Mouse (Mus musculus): ENCODE data around the gene Trnp1. TPM values are rescaled to one million over a fixed set of nuclear protein-coding genes. Genes with fewer than 3 reads are reported as not detected.
"Not testable (repeated sequence)": the region's sequence is repeated elsewhere in the genome, so short reads cannot be mapped to it uniquely, and the experiment has no call there.

Trnp1 gene
- 1 to 10 TPM; 1.4 to 2.4 TPM for total RNA-seq (2021)

GRCm38 (mm10) chr4:133498160-133498724, at the start of gene Trnp1:
Trnp1 (minus strand) TSS chr4:133498550.
- DNase-seq: peak; percentile 73

GRCm38 (mm10) chr4:133545272-133546231, 47.2 kb upstream of the Trnp1 start, which contains the start of gene Nudc:
Nudc (minus strand) TSS chr4:133545996.
- DNase-seq: peak; percentile 97

- DNase-seq: no peak
These were observed 38.3 kb upstream of the Trnp1 start for GRCm38 (mm10) chr4:133536652-133537051.

- DNase-seq: no peak
These were observed 37.7 kb upstream of the Trnp1 start for GRCm38 (mm10) chr4:133536081-133536480.

- no peak for DNase-seq
These were observed 34.4 kb upstream of the Trnp1 start for GRCm38 (mm10) chr4:133532777-133533176.

GRCm38 (mm10) chr4:133527788-133528187, 29.4 kb upstream of the Trnp1 start:
- DNase-seq: no peak

- no peak for DNase-seq
These were observed 23.2 kb upstream of the Trnp1 start for GRCm38 (mm10) chr4:133521502-133521901.

- no peak for DNase-seq
These were observed 21.0 kb upstream of the Trnp1 start for GRCm38 (mm10) chr4:133519369-133519665.

- DNase-seq: no peak
These were observed 20.4 kb upstream of the Trnp1 start, which contains the start of gene Kdf1 for GRCm38 (mm10) chr4:133518601-133519368. Kdf1 (plus strand) TSS chr4:133518963.

GRCm38 (mm10) chr4:133512972-133513371, 14.6 kb upstream of the Trnp1 start:
- DNase-seq: peak; percentile 80

GRCm38 (mm10) chr4:133512511-133512910, 14.2 kb upstream of the Trnp1 start:
- not testable (repeated sequence) for DNase-seq

GRCm38 (mm10) chr4:133511050-133511449, 12.7 kb upstream of the Trnp1 start:
- DNase-seq: no peak

- DNase-seq: no peak
These were observed 10.6 kb upstream of the Trnp1 start for GRCm38 (mm10) chr4:133508990-133509389.

- no peak for DNase-seq
These were observed 8.2 kb upstream of the Trnp1 start for GRCm38 (mm10) chr4:133506573-133506972.

GRCm38 (mm10) chr4:133504755-133505485, 6.6 kb upstream of the Trnp1 start:
- no peak for DNase-seq

GRCm38 (mm10) chr4:133504300-133504699, 6.0 kb upstream of the Trnp1 start:
- DNase-seq: no peak

- no peak for DNase-seq
These were observed 3.2 kb upstream of the Trnp1 start for GRCm38 (mm10) chr4:133501514-133501913.

GRCm38 (mm10) chr4:133497461-133498159, 740 bp downstream of the Trnp1 start:
- DNase-seq: no peak

GRCm38 (mm10) chr4:133496738-133497445, 1.5 kb downstream of the Trnp1 start:
- DNase-seq: no peak

- DNase-seq: peak; percentile 76
These were observed 2.6 kb downstream of the Trnp1 start for GRCm38 (mm10) chr4:133495711-133496110.

GRCm38 (mm10) chr4:133494867-133495266, 3.5 kb downstream of the Trnp1 start:
- no peak for DNase-seq
